Mouse (Mus musculus) thymus, postnatal 36 days (tissue): ENCODE data around the gene Nectin1.

Experiments
- DNase-seq, 2 experiments: peaks; one replicate each; pipeline ENCODE4 v3.0.0; 2022; ENCODE audit warnings: mixed read lengths in 2 of 2

Nectin1 gene

DNA sequence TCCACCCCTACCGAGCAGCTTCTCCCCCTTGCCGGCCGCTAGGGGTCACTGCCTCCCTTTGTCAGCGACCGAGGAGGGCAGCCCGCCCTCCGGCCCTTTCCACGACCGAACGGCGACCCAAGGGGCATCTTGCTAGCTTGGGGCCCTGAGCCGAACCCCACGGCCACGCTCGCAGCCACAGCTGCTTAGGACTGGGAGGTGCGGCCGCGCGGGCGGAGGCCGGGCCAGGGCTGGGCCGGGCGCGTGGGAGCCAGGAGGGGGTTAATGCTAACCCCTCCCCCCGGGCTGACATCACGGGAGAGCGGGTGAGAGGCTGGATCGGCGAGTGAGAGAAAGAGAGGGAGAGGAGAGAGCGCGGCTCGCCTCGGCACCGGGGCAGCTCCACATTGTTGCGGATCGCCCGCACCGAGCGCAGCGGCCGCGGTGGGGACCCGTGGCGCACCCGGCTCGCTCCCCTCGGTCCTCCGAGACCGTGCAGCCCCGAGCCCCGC, at the start of gene Nectin1:
Gene Nectin1, plus strand, starts transcription at position 338 of the 491 bp plus-strand sequence.
- DNase-seq = peak; percentile 67 to 71

- DNase-seq = peak; percentile 11 to 15
These were observed 45.6 kb upstream of the Nectin1 start for GRCm38 (mm10) chr9:43698080-43698712.

DNA sequence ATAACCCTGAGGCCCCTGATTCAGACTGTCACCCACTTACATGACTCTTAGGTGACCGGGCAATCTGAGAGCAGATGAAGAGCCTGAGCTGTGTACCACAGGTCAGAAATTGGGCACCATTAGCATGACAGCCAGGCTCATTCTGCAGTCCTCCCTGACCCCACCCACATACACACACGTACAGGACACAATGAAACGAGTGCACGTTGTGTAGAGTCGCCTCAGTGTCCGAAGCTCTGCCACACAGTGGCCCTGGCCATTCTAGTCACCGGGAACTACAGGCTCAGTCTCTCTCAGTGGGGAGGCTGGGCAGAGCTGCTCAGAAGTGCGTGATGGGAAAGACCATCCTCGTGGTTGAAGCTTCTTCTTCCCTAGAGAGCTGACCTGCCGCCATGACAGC, 44.9 kb upstream of the Nectin1 start:
- no peak for DNase-seq

GRCm38 (mm10) chr9:43699417-43700225, 44.2 kb upstream of the Nectin1 start:
- no peak for DNase-seq

- DNase-seq = no peak
These were observed 43.6 kb upstream of the Nectin1 start for GRCm38 (mm10) chr9:43700226-43700579.

GRCm38 (mm10) chr9:43701748-43702147, 42.0 kb upstream of the Nectin1 start:
- DNase-seq = no peak

GRCm38 (mm10) chr9:43707571-43707970, 36.2 kb upstream of the Nectin1 start:
- no peak for DNase-seq

DNA sequence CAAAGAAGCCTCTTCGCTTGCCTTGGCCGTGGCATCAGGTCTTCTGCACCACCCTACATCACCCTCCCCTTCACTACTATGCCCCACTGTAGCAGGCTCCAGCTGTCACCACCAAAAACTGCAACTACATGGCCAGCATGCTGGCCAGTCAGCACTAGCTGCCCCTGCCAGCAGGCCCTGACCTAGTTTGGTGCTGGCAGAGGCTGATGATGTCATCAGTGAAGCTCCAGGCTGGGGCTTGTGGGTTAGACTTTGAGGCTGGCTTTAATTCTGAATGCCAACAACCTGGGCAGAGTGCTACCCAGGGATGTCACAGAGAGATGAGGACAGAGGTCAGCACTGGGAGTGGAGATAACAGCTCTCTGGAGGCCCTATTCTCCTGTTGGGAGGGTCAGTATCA, 35.1 kb upstream of the Nectin1 start:
- no peak for DNase-seq

DNA sequence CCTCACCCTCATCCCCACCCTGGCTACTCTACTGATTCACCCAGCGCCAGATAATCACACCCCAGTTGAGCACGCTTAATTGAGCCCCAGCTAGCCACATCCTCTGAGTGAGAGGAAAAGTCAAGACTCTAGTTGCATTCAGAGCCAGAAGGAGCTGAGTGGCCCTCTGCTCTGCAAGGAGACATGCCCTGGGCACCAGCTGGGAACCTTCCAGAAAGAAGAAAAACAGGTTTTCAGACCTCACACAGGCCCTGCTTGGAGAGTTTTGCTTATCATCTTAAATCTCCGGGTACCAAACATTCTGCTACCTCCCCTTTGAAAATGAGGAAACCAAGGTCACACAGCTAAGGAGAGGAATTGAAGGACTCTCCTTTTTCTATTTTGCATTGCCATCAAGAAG, 30.4 kb upstream of the Nectin1 start:
- no peak for DNase-seq

DNA sequence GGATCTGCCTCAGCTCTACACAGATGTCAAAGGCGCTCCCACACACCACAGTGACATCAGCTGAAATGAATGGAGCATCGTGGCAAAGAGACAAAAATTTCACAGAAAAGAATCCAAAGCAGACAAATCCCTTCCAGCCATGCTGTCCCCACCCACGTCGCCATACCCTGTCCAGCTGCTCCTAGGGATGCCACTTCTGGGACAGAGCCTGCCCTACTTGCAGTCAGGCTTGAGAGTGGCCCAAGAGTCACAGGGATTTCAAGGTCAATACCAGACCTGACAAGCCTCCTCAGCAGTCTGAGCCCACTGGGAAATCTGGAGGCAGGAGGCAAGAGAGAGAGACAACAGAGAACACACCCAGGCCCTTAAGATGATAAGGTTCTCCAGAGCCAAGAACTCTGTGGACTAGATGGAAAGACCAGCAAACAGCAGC, 24.4 kb upstream of the Nectin1 start:
- no peak for DNase-seq

GRCm38 (mm10) chr9:43720046-43720445, 23.7 kb upstream of the Nectin1 start:
- DNase-seq = no peak

DNA sequence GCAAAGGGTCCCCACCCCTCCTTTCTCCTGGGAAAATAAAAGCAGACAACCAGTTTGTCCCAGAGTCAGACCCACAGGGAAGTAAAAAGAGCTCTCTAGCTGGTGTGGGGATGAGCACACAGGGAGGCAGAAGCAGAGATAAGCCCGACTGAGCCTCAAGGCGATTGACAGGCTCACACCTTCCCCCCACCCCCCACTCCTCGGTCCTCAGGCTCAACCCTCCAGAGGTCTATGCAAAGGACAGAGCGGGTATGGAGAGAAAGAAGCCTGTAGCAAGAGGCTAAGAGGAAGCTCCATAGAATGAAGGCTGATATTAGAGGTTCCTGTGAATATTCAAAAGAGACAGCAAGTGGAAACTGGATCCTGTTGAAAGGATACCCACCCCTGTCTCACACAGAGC, 19.7 kb upstream of the Nectin1 start:
- DNase-seq = no peak

GRCm38 (mm10) chr9:43729450-43730266, 14.1 kb upstream of the Nectin1 start:
- no peak for DNase-seq

DNA sequence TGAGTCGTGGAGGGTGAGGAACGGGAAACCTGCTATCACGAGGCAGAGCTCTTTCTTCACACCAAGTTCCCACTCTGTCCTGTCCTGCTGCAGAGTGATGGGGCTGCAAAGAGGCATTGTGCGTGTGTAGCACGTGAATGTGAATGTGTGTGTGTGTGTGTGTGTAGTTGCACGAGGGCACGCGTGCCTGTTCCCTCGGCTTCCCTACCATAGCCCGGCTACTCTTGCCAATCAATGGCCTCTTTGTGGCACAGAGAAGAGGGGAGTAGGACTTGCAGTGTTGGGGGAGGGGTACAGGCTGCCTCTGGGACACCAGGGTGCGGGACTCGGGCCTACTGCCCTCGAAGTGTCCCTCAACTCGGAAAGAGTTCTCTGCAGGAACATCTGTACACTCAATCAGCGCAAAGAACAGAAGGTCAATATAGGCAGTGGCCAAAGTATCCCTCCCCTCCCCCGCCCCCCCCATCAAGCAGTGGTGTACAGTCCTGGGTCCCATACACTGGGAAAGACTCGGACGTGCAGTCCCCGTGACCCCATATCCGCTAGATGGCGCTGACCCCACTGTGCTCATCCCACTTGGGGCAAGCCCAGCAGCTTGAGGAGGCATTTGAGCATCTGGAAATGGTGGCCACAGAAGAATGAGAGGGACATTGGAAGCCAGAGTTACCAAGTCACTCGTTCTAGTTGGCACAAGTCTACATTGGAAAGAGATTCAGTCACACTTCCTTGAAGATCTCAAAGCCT, 13.3 kb upstream of the Nectin1 start:
- DNase-seq = peak; percentile 21 to 36

DNA sequence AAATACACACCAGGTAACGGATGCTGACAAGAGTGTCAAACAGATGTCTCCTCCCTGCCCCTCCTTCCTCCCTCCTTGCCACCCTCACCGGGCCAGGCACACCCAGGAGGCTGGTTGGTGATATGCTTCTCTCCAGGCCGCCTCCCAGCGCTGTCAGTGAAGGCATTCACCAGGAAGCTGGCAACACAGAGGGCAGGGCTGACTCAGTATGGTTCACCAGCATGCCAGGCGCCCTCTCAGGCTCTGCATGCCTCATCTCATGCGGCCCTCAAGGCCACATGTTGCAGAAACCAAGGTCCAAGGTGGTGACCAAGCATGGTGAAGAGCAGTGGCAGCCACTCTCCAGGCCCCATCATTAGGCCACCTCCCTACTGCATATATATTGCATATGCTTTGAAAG, 11.9 kb upstream of the Nectin1 start:
- DNase-seq = no peak

DNA sequence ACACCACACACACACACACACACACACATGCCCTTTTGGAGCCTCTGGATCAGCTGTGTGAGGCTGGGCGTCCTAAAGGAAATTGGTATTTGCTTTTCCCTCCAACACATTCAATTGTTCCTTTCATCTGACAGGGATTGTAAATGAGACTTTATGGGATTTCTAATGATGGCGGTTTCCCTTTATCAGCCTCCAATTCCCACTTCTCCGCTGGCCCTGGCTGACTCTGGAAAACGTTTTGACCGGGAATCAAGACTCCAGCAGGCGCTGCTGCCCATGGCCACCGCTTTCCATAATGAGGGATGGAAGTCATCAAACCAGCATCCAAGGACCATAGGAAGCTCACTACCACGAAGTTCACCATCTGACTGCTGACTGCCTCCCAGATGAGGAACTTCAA, 11.1 kb upstream of the Nectin1 start:
- no peak for DNase-seq

GRCm38 (mm10) chr9:43734952-43735351, 8.8 kb upstream of the Nectin1 start:
- DNase-seq = no peak

DNA sequence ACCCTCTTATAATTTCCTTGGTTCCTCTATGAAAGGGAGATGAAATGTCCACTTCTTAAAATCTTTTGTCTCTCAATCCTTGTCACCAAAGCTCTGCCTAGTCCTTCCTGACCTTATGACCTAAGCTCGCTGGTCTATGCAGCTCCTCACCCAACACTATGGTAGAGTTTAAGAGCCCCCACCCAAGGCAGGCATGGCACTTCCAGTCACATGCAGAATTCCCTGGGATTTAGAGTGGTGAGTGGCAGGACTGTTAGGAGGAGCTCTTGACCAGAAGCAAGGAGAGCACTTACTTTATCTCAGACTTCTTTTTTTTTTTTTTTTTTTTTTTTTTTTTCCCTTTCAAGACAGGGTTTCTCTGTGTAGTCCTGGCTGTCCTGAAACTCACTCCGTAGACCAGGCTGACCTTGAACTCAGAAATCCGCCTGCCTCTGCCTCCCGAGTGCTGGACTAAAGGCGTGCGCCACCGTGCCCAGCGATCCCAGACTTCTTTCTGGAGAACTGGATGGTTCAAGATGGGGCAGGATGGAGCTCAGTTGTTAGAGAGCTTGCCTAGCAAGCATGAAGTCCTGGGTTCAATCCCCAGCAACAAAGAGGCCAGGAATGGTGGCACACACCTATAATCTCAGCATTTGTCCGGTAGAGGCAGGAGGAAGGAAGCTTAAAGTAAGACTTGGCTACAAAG, 7.6 kb upstream of the Nectin1 start:
- DNase-seq = no peak

- no peak for DNase-seq
These were observed 6.5 kb upstream of the Nectin1 start for GRCm38 (mm10) chr9:43737331-43737730.

DNA sequence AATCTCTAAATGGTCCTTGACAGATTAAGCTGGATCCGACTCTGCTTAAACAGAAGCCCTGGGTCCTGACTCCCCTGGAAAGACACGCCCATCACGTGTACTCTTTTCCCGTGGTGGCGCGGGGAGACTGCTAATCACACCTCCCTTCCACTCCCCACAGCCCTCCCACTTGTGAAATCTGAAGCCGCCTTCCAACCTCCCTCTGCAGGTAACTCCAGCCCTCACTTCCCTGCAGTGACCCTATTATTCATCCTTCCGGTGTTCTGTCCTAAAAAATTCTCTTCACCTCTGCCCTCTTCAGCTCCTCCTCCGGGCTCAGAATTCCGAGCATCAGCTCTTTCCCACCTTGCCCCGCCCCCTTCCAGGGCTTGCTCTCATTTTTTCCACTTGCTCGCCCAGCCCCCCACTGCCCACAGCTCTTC, 5.9 kb upstream of the Nectin1 start:
- DNase-seq = no peak

GRCm38 (mm10) chr9:43738480-43739084, 5.2 kb upstream of the Nectin1 start:
- DNase-seq = no peak

GRCm38 (mm10) chr9:43741277-43741676, 2.5 kb upstream of the Nectin1 start:
- no peak for DNase-seq
